Mouse (Mus musculus): ENCODE measurements at regions not wholly inside any gene's neighbourhood (a gene's known extent, or its start where the extent isn't known, plus 50 kb on each side); places are given as distances from the start of the nearest gene placed in this dataset.

DNA sequence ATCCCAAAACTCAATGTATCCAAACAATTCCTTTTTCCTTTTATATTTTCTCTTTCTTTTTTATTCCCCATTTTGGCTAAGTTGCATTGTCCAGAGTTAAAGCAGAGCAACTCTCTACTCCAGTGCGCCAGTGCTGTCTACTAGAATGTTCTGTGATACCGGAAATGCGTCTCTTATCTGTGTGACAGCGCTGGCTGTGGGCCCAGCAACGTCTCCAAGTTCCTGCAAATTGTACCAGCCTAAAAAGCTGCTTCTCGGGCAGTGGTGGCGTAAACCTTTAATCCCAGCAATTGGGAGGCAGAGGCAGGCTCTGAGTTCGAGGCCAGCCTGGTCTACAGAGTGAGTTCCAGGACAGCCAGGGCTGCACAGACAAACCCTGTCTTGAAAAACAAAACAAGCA, 59.4 kb downstream of the Cox18 start:
- no peak overlapping the region for H3K4me2 ChIP-seq (replicated peaks)
- no peak overlapping the region for H3K4me3 ChIP-seq
- H3K36me3 ChIP-seq: no peaks in the 10 kb centered on the region
- no peak for ATAC-seq (ENCODE audit: low FRiP score)
- WGBS: 95% methylated on average over 8 of the region's 8 CpGs
- H3K27ac ChIP-seq: no peak overlapping the region
- no peaks in the 10 kb centered on the region for H3K4me1 ChIP-seq
- no peaks in the 10 kb centered on the region for H3K9me3 ChIP-seq (replicated peaks)
- no peaks in the 10 kb centered on the region for H3K27me3 ChIP-seq
- H3K9ac ChIP-seq: no peak overlapping the region

DNA sequence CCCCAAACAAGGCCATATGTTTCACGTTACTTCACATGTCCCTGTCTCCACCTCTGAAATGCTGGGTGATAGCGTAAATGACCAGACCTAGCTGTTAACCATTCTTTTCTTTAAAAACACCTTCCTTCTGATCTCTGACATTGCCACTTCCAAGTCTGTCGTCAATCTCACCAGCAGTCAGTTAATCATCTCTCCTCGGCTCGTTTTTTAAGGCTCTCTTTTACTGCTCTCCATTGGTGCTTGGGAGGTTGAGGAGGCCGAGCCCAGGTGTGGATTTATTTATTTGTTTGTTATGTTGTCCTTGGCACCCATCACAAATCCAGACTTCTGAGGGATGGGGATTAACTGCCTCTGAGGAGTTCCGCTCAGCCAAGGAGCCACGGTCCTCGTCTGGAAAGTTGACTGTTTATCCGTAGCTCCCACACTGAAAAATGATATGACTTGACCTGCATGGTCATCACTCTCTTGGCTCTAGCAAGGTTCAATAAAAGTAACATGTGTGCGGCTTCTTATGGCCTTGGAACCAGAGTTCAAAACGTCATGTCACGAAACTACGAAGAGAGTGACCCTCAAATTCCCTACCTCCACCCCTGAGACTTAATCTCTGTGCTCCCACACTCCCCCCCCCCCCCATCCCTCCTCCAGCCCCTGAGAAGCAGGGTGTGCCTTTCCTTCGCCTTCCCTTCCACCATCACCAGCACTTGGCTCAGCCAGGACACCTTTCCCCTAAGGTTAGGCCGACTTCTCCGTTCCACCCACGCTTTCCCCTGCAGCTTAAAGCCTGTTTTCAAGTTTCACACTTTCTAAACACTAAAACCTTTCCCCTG, 60.6 kb downstream of the Cox18 start:
- H3K9me3 ChIP-seq (replicated peaks): no peaks in the 10 kb centered on the region
- H3K27ac ChIP-seq: no peak overlapping the region
- H3K9ac ChIP-seq: no peak overlapping the region
- no peaks in the 10 kb centered on the region for H3K27me3 ChIP-seq
- WGBS: 78% methylated on average over 18 of the region's 18 CpGs
- no peak for ATAC-seq (ENCODE audit: low FRiP score)
- no peaks in the 10 kb centered on the region for H3K36me3 ChIP-seq
- H3K4me3 ChIP-seq: no peak overlapping the region
- H3K4me1 ChIP-seq: no peaks in the 10 kb centered on the region
- no peak overlapping the region for H3K4me2 ChIP-seq (replicated peaks)

DNA sequence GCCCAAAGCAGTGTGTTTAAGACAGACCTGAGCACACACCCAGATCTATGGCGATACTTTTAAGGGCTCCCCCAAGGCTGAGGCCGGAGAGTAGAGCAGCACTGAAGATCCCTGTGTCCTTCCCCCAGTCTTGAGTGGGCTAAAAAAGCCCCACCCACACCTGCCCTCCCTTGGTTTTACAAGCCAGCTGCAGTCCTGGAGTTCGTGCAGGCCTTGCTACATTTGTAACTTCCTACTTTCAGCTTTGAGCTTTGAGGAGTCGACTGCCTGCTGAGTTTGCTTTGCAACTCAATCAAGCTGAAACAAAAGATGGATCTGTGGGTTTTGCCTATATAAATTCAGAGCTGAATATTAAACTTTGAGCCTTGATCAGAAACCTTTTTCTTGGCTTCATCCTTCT, 63.5 kb downstream of the Cox18 start:
- H3K36me3 ChIP-seq: no peaks in the 10 kb centered on the region
- 57% methylated on average over 4 of the region's 4 CpGs for WGBS
- no peak for ATAC-seq (ENCODE audit: low FRiP score)
- H3K27me3 ChIP-seq: no peaks in the 10 kb centered on the region
- H3K4me1 ChIP-seq: no peaks in the 10 kb centered on the region
- H3K4me3 ChIP-seq: no peak overlapping the region
- H3K9ac ChIP-seq: no peak overlapping the region
- no peaks in the 10 kb centered on the region for H3K9me3 ChIP-seq (replicated peaks)
- H3K4me2 ChIP-seq (replicated peaks): no peak overlapping the region
- H3K27ac ChIP-seq: no peak overlapping the region

DNA sequence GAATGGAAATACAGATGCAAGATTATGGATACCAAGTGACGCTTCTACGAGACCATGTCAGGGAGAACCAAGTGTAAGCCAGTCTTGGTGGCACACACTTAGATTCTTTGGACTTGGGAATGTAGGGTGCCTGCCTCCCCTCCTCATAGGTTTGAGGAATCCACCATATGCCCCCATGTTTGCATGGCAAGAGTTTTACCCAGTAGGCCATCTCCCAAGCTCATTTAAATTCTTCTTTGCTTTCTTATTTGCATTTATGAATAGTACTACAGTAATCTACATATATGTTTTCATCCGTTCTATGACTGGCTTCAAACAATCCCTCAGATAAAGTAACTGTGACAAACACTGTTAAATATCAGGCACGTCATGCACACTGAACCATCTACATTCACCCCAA, 67.3 kb downstream of the Cox18 start:
- no peak for ATAC-seq (ENCODE audit: low FRiP score)
- no peak overlapping the region for H3K4me3 ChIP-seq

DNA sequence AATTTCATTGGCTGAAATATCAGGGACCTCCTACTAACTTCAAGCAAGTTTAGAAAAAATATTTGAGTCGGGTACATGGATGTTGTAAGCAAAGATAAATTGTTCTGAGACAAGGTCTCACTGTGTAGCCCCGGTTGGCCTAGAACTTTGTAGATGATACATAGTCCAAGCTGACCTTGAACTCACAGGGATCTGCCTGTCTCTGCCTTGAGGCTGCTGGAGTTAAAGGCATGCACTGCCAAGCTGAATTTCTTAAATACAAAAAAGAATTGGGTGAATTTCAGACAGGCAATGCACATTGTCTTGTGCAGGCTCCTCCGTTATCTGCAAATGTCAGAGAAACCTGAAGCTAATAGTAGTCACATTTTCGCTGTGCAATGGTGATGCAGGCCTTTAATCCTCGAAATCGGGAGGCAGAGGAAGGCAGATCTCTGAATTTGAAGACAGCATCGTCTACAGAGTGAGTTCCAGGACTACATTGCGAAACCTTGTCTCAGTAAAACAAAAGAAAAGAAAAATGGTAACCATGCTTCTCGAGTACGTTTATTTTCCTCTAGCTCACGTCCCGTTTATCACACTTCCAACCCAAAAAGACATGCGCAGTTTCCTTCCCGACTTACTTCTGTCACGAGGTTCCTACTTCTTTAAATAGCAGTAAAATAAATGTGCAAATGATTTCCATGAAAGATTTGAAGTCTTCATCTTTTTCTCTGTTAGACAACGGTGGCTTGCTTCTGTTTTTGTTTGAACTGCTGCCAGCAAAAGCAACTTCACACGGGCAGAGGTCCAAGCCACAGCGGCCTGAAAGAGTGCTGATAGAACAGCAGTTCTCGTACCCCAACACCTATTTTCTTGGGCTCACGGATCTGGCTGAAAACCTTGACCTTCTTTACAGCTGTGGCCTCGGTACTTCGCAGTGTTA, 73.9 kb downstream of the Cox18 start:
- H3K4me3 ChIP-seq: no peak overlapping the region
- H3K27me3 ChIP-seq: no peaks in the 10 kb centered on the region
- no peaks in the 10 kb centered on the region for H3K36me3 ChIP-seq
- no peaks in the 10 kb centered on the region for H3K9me3 ChIP-seq (replicated peaks)
- H3K27ac ChIP-seq: no peak overlapping the region
- 82% methylated on average over 22 of the region's 22 CpGs for WGBS
- no peaks in the 10 kb centered on the region for H3K4me1 ChIP-seq
- no peak for ATAC-seq (ENCODE audit: low FRiP score)
- H3K9ac ChIP-seq: no peak overlapping the region
- no peak overlapping the region for H3K4me2 ChIP-seq (replicated peaks)

More for the DNA sequence above, 67.3 kb downstream of the Cox18 start:
- Histone ChIP-seq H3K4me2 (replicated peaks) (no peak overlapping the region), H3K27ac (no peak overlapping the region), H3K9ac (no peak overlapping the region), H3K27me3 (no peaks in the 10 kb centered on the region), H3K4me1 (no peaks in the 10 kb centered on the region), H3K36me3 (no peaks in the 10 kb centered on the region), H3K9me3 (replicated peaks) (no peaks in the 10 kb centered on the region)
- 90% methylated on average over 4 of the region's 4 CpGs for WGBS

DNA sequence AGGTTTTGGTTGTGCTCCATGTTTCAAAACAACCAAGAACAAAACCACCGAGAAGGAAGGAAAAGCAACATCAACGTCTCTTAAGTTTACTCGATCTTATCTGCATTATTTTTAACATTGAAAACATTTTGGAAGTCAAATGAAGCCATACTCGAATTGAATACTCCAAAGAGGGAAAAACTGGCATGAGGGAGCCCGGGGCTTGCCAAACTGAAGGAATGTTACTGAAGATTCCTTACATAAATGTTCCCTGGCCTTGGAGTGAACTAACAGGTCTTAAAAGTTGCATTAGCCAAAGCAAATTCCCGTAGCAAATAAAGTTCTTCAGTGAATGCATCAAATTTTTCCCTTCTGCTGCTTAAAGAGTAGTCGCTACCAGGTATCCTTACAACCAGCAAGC, 87.8 kb downstream of the Cox18 start:
- no peaks in the 10 kb centered on the region for H3K36me3 ChIP-seq
- no peaks in the 10 kb centered on the region for H3K4me1 ChIP-seq
- no peak overlapping the region for H3K9ac ChIP-seq
- ATAC-seq (ENCODE audit: low FRiP score): no peak
- H3K4me3 ChIP-seq: no peak overlapping the region
- no peak overlapping the region for H3K27ac ChIP-seq
- no peaks in the 10 kb centered on the region for H3K9me3 ChIP-seq (replicated peaks)
- H3K4me2 ChIP-seq (replicated peaks): no peak overlapping the region
- 85% methylated on average over 7 of the region's 7 CpGs for WGBS
- H3K27me3 ChIP-seq: no peaks in the 10 kb centered on the region

DNA sequence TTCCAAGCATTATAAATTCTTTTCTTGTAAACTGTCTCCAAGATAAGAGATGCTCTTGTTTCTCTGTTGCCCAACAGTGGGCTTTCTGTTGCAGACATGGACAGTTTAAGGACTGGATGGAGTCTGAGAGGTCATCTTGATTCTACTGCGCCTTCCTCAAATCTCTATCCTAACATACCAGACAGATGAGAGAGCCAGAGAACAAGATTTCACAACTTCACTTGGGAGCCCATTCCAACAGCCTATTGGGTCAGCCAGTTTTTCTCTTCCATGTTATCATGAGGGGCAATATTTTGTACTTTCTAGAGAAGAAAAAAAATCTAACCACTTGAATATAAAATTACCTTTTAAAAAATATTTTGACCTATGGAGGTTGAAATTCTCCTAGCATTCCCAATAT, 116.8 kb downstream of the Cox18 start:
- H3K9ac ChIP-seq: no peak overlapping the region
- no peaks in the 10 kb centered on the region for H3K9me3 ChIP-seq (replicated peaks)
- H3K4me2 ChIP-seq (replicated peaks): no peak overlapping the region
- no peaks in the 10 kb centered on the region for H3K27me3 ChIP-seq
- ATAC-seq (ENCODE audit: low FRiP score): no peak
- no peak overlapping the region for H3K4me3 ChIP-seq
- no peaks in the 10 kb centered on the region for H3K4me1 ChIP-seq
- 97% methylated on average over 1 of the region's 1 CpGs for whole genome bisulfite sequencing
- no peaks in the 10 kb centered on the region for H3K36me3 ChIP-seq
- H3K27ac ChIP-seq: no peak overlapping the region

DNA sequence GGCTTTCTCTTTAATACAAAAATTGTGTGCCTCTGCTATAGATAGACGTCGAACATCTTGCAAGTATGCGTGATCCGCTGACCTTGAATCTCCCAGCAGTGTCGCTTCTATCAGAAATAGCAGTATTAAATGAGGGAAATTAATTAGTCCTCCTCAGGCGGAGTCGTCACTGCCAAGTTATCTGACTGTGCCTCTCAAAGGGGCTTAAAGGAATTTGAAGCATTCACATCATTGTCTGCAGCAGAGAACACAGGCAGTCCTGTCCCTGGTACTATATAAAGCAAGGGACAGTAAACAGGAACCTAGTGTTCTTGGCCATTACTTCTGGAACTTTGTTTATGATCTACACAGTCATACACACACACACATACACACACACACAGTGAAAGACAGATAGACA, 119.1 kb downstream of the Cox18 start:
- Histone ChIP-seq H3K4me1 (no peaks in the 10 kb centered on the region), H3K4me3 (no peak overlapping the region), H3K27ac (no peak overlapping the region), H3K9me3 (replicated peaks) (no peaks in the 10 kb centered on the region), H3K27me3 (no peaks in the 10 kb centered on the region), H3K36me3 (no peaks in the 10 kb centered on the region), H3K4me2 (replicated peaks) (no peak overlapping the region), H3K9ac (no peak overlapping the region)
- no peak for ATAC-seq (ENCODE audit: low FRiP score)
- WGBS: 70% methylated on average over 7 of the region's 7 CpGs

DNA sequence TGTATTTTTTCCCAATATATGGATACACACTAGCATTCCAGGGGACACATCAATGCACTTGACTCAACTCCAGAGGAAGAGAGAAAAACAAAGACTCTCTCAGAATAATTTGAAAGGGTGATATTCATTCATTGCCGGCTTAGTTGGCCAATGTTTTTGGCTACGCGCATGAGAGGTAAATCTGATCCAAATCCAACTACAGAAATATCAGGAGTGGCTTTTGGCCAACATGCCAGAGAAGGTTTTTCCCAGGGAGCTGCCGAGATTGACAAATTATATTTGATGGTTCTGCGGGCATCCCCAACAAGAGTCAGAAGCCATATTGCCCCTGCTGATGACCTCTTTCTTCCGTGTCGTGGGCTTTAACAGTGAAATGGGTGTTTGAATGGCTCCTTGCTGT, 135.3 kb downstream of the Cox18 start:
- H3K9me3 ChIP-seq (replicated peaks): no peaks in the 10 kb centered on the region
- H3K36me3 ChIP-seq: no peaks in the 10 kb centered on the region
- 89% methylated on average over 7 of the region's 7 CpGs for WGBS
- H3K4me2 ChIP-seq (replicated peaks): no peak overlapping the region
- no peak overlapping the region for H3K4me3 ChIP-seq
- no peak overlapping the region for H3K9ac ChIP-seq
- H3K27me3 ChIP-seq: no peaks in the 10 kb centered on the region
- ATAC-seq (ENCODE audit: low FRiP score): no peak
- H3K4me1 ChIP-seq: no peaks in the 10 kb centered on the region
- H3K27ac ChIP-seq: no peak overlapping the region

DNA sequence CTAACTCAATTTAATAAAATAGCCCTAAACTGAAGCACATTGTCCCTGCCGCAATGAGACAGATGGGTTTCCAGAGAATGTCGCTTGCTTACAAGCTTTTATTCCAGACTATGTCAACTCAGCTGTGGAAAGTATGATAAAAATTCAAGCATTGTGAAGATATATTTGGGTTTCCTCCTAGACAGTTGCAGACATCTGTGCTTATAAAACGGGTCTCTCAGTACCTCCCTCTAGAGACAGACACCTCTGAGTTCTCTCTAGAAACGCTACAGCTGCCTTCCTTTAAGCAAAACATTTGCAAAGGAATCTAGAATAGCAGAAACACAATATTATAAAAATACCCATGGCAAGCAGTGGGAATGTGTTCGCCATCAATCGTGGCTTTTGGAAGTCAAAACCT, 137.3 kb downstream of the Cox18 start:
- no peaks in the 10 kb centered on the region for H3K9me3 ChIP-seq (replicated peaks)
- H3K27ac ChIP-seq: no peak overlapping the region
- no peaks in the 10 kb centered on the region for H3K4me1 ChIP-seq
- H3K9ac ChIP-seq: no peak overlapping the region
- ATAC-seq (ENCODE audit: low FRiP score): no peak
- H3K4me2 ChIP-seq (replicated peaks): no peak overlapping the region
- H3K27me3 ChIP-seq: no peaks in the 10 kb centered on the region
- no peak overlapping the region for H3K4me3 ChIP-seq
- WGBS: 82% methylated on average over 6 of the region's 6 CpGs
- no peaks in the 10 kb centered on the region for H3K36me3 ChIP-seq

DNA sequence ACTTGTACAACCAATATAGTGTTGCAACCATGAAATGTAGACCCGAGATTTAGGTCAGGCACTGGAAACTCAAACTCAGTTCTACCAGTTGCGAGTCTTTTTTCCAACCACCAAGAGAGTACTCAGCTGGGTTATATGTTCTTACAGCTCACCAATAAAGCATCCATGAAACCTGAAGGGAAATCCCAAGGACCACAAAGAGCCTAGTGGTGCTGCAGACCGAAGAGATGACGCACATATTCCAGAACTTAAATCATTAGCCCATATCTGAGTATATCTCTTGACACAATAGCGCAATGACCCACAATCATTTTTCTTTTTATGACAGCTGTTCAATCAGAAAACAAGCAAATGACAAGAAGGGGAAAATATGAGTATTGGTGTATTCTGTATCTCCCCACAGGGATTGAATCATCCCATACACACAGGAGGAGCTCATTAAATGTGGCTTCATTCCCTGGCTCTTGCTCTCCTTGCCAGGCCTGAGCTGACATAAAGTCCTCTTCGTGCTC, 146.7 kb downstream of the Cox18 start:
- Histone ChIP-seq H3K9ac (no peak overlapping the region), H3K9me3 (replicated peaks) (no peaks in the 10 kb centered on the region), H3K27me3 (no peaks in the 10 kb centered on the region), H3K4me1 (no peaks in the 10 kb centered on the region), H3K4me2 (replicated peaks) (no peak overlapping the region), H3K36me3 (no peaks in the 10 kb centered on the region), H3K4me3 (no peak overlapping the region), H3K27ac (no peak overlapping the region)
- ATAC-seq (ENCODE audit: low FRiP score): no peak
- WGBS: 92% methylated on average over 6 of the region's 6 CpGs

DNA sequence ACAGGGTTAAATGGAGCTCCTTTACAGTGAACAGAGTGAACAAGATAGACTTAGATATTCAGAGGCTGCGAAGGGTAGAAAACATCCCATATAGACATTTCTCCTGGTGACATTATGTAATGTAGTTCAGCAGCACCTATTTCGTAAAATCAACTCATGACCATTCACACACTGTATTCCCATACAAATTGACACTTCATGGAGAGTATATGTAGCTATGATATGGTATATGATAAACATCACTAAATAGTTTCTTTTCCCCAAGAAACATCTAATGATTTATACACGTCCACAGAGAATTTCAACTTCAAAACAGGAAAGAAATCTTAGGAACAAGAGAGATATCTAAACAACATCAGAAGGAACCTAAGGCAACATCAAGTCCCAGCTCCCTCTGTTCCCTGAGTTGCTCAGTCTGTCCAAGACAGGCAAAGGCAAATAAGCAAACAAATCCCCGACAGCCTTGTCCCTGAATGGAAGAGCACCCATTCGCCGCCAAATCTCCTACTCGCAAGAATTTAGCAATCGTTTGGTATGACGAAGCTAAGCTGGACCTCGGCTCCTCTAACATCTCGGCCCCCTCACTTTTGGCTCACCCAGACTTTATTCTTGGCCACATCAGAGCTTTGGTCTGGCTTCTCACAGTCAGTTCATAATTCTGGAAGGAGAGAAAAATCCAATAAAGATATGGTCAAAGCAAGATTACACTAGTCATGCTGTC, 148.0 kb downstream of the Cox18 start:
- H3K4me1 ChIP-seq: no peaks in the 10 kb centered on the region
- no peaks in the 10 kb centered on the region for H3K36me3 ChIP-seq
- no peaks in the 10 kb centered on the region for H3K27me3 ChIP-seq
- H3K4me2 ChIP-seq (replicated peaks): no peak overlapping the region
- H3K9ac ChIP-seq: no peak overlapping the region
- H3K4me3 ChIP-seq: no peak overlapping the region
- no peaks in the 10 kb centered on the region for H3K9me3 ChIP-seq (replicated peaks)
- ATAC-seq (ENCODE audit: low FRiP score): no peak
- H3K27ac ChIP-seq: no peak overlapping the region
- WGBS: 91% methylated on average over 11 of the region's 11 CpGs

All from hindbrain, embryonic 12.5 days (tissue).